Mouse (Mus musculus) midbrain, embryonic 14.5 days (tissue): ENCODE results near the gene Tcte2. TPM values are rescaled to one million over a fixed set of nuclear protein-coding genes. Genes with fewer than 3 reads are reported as not detected.
"Not testable (repeated sequence)": the region's sequence is repeated elsewhere in the genome, so short reads cannot be mapped to it uniquely, and the experiment has no call there.

Experiments
- ATAC-seq: fragments of 200-750 bp; cut with Nextera tagmentation; 2 replicates; pipeline ENCODE4 v1.8.0; 2017; ENCODE audit warnings: moderate number of reproducible peaks, moderate library complexity; ENCODE audit not compliant: low FRiP score, low TSS enrichment
- DNase-seq: peaks from one replicate; pipeline ENCODE4 v3.0.0-alpha.2; 2015
- H3K27ac ChIP-seq: fragments of 300-500 bp; sonication (generic); replicated peaks from 2 replicates; pipeline ENCODE4 v1.5.1; 2014; ENCODE audit warnings: mild to moderate bottlenecking, low read depth, low read length, moderate library complexity
- H3K27me3 ChIP-seq: fragments of 300-500 bp; sonication (generic); 2 replicates; pipeline ENCODE4 v1.6.1; 2014; ENCODE audit warnings: low read length, control low read depth, mixed read lengths; ENCODE audit not compliant: control insufficient read depth, insufficient read depth
- H3K36me3 ChIP-seq: fragments of 300-500 bp; sonication (generic); 2 replicates; pipeline ENCODE4 v1.6.1; 2014; ENCODE audit warnings: low read length, control low read depth; ENCODE audit not compliant: control insufficient read depth, insufficient read depth
- H3K4me1 ChIP-seq: fragments of 300-500 bp; sonication (generic); 2 replicates; pipeline ENCODE4 v1.6.1; 2014; ENCODE audit warnings: mild to moderate bottlenecking, antibody characterized with exemption, low read length, control low read depth; ENCODE audit not compliant: control insufficient read depth, insufficient read depth
- H3K4me2 ChIP-seq: fragments of 300-500 bp; sonication (generic); 2 replicates; pipeline ENCODE4 v1.6.1; 2014; ENCODE audit warnings: mild to moderate bottlenecking, low read length, moderate library complexity
- H3K4me3 ChIP-seq: fragments of 300-500 bp; sonication (generic); replicated peaks from 2 replicates; pipeline ENCODE4 v1.5.1; 2014; ENCODE audit warnings: low read depth, low read length
- H3K9ac ChIP-seq: fragments of 300-500 bp; sonication (generic); replicated peaks from 2 replicates; pipeline ENCODE4 v1.6.1; 2014; ENCODE audit warnings: mild to moderate bottlenecking, low read length, moderate library complexity
- H3K9me3 ChIP-seq: fragments of 300-500 bp; sonication (generic); 2 replicates; pipeline ENCODE4 v1.6.1; 2016; ENCODE audit warnings: low read length, control low read depth, mixed read lengths; ENCODE audit not compliant: control insufficient read depth
- WGBS: fragments of 180-500 bp; shearing (Covaris S2); extraction: QIAGEN DNeasy Blood & Tissue Kit; methylation state at CpG from one replicate; pipeline ENCODE4 v1.1.7; 2014; 5-methylcytosine and 5-hydroxymethylcytosine counted together
- polyA plus RNA-seq: library from polyadenylated mRNA; unstranded; fragments of >200 nt; fragmentation: Nextera tagmentation; extraction: Ambion mirVana; gene quantifications from 2 replicates; pipeline ENCODE4 v1.2.1, GENCODE M21; 2014

Tcte2 gene
- polyA plus RNA-seq, 1 experiment from 2014 or later = 23.0 TPM

DNA sequence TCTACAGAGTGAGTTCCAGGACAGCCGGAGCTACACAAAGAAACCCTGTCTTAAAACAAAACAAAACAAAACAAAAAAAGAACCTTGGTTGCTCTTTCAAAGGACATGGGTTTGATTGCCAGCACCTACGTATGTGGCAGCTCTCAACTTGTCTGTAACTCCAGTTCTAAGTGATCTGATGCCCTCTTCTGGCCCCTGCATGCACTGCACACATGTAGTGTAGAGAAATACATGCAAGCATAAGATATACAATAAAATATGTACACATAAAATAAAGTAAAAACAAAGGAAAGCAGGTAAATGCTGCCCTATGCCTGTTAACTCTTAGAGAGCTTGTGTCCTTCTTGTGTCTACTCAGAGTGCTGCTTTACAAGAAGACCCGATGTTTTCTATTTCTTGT is 7.6 kb upstream of the Tcte2 start:
- WGBS = 92% methylated on average over 3 of the region's 3 CpGs
- Histone ChIP-seq H3K4me1 (peaks cover 1% of the 10 kb centered on the region; the same call in 1 of the 2 replicates), H3K9me3 (no peaks in the 10 kb centered on the region), H3K27ac (no peak overlapping the region), H3K4me3 (no peak overlapping the region), H3K4me2 (no peak overlapping the region), H3K27me3 (no peaks in the 10 kb centered on the region), H3K36me3 (no peaks in the 10 kb centered on the region), H3K9ac (no peak overlapping the region)
- ATAC-seq (no peak), DNase-seq (no peak)

GRCm38 (mm10) chr17:13768531-13768930 is 6.9 kb upstream of the Tcte2 start:
- H3K9ac ChIP-seq = no peak overlapping the region
- no peak for DNase-seq
- WGBS = 92% methylated on average over 1 of the region's 1 CpGs

GRCm38 (mm10) chr17:13764911-13765310 is 3.3 kb upstream of the Tcte2 start:
- H3K27me3 ChIP-seq, H3K9me3 ChIP-seq, H3K4me3 ChIP-seq, H3K9ac ChIP-seq, DNase-seq, ATAC-seq, H3K27ac ChIP-seq, H3K4me2 ChIP-seq, H3K36me3 ChIP-seq: not testable (repeated sequence)
- WGBS = 82% methylated on average over 2 of the region's 2 CpGs
- peaks cover 12% of the 10 kb centered on the region for H3K4me1 ChIP-seq

More at GRCm38 (mm10) chr17:13768531-13768930, 6.9 kb upstream of the Tcte2 start:
- H3K9me3 ChIP-seq = no peaks in the 10 kb centered on the region
- no peak overlapping the region for H3K27ac ChIP-seq
- ATAC-seq = no peak
- H3K4me2 ChIP-seq = no peak overlapping the region
- peaks cover 3% of the 10 kb centered on the region; the same call in 1 of the 2 replicates for H3K4me1 ChIP-seq
- H3K27me3 ChIP-seq = no peaks in the 10 kb centered on the region
- H3K4me3 ChIP-seq = no peak overlapping the region
- no peaks in the 10 kb centered on the region for H3K36me3 ChIP-seq

DNA sequence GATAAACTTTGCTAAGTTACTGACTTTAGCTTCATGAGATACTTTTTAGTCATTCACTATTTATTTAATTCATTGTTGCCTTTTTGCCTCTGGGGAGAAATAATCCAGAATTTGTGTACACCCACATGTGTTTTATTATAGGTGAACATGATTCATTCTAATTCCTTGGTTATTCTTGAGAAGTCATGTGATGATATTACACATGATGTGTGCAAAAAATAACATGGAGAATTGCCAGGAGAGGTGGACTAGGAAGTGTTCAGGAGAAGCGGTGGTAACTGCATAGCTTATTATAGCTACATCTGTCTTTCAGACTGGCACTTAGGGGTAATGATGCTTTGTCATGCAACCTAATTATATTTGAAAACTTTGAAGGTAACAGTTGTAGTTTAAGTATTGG is 2.2 kb upstream of the Tcte2 start:
- no peak overlapping the region for H3K4me2 ChIP-seq
- peaks cover 12% of the 10 kb centered on the region for H3K4me1 ChIP-seq
- ATAC-seq = no peak
- no peak overlapping the region for H3K4me3 ChIP-seq
- H3K27me3 ChIP-seq = no peaks in the 10 kb centered on the region
- no peak overlapping the region for H3K27ac ChIP-seq
- no peak overlapping the region for H3K9ac ChIP-seq
- WGBS = 70% methylated on average over 1 of the region's 1 CpGs
- DNase-seq = no peak
- no peaks in the 10 kb centered on the region for H3K9me3 ChIP-seq
- H3K36me3 ChIP-seq = no peaks in the 10 kb centered on the region

- Histone ChIP-seq H3K27ac (peak overlapping the region; percentile 99), H3K27me3 (no peaks in the 10 kb centered on the region), H3K4me2 (peak overlapping the region; percentile 78), H3K4me1 (peaks cover 24% of the 10 kb centered on the region), H3K4me3 (peak overlapping the region; percentile 98), H3K9me3 (no peaks in the 10 kb centered on the region), H3K36me3 (no peaks in the 10 kb centered on the region), H3K9ac (peak overlapping the region; percentile 98)
- peak; percentile 22; the same call in 1 of the 2 replicates for ATAC-seq
- under 1% methylated on average over 53 of the region's 72 CpGs for WGBS
- DNase-seq = peak; percentile 63
Observed at GRCm38 (mm10) chr17:13760675-13761178, 898 bp downstream of the Tcte2 start.

- Histone ChIP-seq H3K4me3 (peak within 1 kb of the TSS; percentile 98), H3K4me2 (peak within 1 kb of the TSS; percentile 78), H3K4me1 (peaks cover 24% of the 10 kb centered on the region), H3K36me3 (no peaks in the 10 kb centered on the region), H3K27me3 (no peaks in the 10 kb centered on the region), H3K9ac (peak within 1 kb of the TSS; percentile 98), H3K27ac (peak within 1 kb of the TSS; percentile 99), H3K9me3 (no peaks in the 10 kb centered on the region)
- ATAC-seq = peak; percentile 92
- WGBS = under 1% methylated on average over 87 of the region's 108 CpGs
- DNase-seq = peak; percentile 96
Observed at GRCm38 (mm10) chr17:13759853-13760627, 1.6 kb downstream of the Tcte2 start, which contains the start of gene Afdn. Gene Afdn (plus strand): TSS chr17:13760539.

GRCm38 (mm10) chr17:13759156-13759852 is 2.3 kb downstream of the Tcte2 start:
- Histone ChIP-seq H3K4me1 (peaks cover 23% of the 10 kb centered on the region), H3K4me3 (peak overlapping the region; percentile 98), H3K9ac (peak overlapping the region; percentile 98), H3K9me3 (no peaks in the 10 kb centered on the region), H3K4me2 (peak overlapping the region; percentile 78), H3K36me3 (no peaks in the 10 kb centered on the region), H3K27me3 (no peaks in the 10 kb centered on the region), H3K27ac (peak overlapping the region; percentile 99)
- ATAC-seq = no peak
- WGBS = 3% methylated on average over 13 of the region's 13 CpGs
- peak; percentile 80 for DNase-seq

DNA sequence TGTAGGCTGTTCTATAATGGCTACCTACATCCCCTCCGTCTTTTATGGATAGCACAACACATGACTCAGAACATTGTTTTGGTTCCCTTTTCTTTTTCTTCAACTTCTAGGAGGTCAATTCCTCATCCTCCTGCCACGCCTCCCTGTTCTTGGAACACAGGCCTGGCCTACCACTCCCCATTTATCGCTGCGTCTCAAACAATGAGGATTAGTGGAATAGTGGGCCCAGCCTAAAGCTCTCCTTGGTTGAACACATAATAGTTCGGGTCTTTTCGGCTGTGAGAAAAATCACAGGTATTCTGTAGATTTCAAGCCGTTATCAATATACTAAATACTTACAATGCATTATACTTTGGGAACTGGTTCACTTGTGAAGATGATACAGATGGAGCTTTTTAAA is 3.0 kb downstream of the Tcte2 start:
- Histone ChIP-seq H3K27ac (peak overlapping the region; percentile 99), H3K9ac (peak overlapping the region; percentile 98), H3K4me1 (peaks cover 21% of the 10 kb centered on the region), H3K9me3 (no peaks in the 10 kb centered on the region), H3K4me2 (peak overlapping the region; percentile 78), H3K4me3 (peak overlapping the region; percentile 98), H3K27me3 (no peaks in the 10 kb centered on the region), H3K36me3 (no peaks in the 10 kb centered on the region)
- 16% methylated on average over 7 of the region's 7 CpGs for WGBS
- ATAC-seq = no peak
- DNase-seq = peak; percentile 59
